Mouse (Mus musculus): ENCODE results near the gene Dnmt3c. TPM values are rescaled to one million over a fixed set of nuclear protein-coding genes. Genes with fewer than 3 reads are reported as not detected.

Gene Dnmt3c
- polyA plus RNA-seq, 1 experiment from 2014 or later, result 0.11 TPM

DNA sequence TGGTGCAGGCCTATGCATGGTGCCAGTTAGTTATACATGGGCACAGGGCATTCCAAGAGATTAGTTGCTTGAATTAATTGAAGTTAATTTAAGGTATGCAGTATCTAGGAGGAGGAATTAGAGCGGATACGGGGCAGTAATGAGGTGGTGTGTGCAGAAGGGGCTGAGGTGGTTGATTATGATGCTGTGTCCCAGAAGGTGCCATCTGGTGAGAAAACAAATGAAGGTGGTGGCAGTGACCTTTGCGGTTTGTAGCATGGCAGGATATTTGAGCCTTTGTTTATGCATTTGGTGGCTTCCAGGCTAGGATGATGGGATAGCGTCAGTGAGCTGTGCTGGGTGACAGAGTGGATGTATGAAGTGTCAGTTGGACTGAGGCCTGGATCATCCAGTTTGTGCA lies 28.8 kb downstream of the Dnmt3c start:
- Histone ChIP-seq H3K4me3 (no peak overlapping the region), H3K9ac (no peak overlapping the region), H3K4me1 (no peaks in the 10 kb centered on the region), H3K27ac (no peak overlapping the region), H3K9me3 (no peaks in the 10 kb centered on the region), H3K27me3 (replicated peaks) (no peaks in the 10 kb centered on the region), H3K36me3 (no peaks in the 10 kb centered on the region), H3K4me2 (replicated peaks) (no peak overlapping the region)
- 87% methylated on average over 4 of the region's 4 CpGs for WGBS
- no peak for ATAC-seq (ENCODE audit: low FRiP score, low read depth)

DNA sequence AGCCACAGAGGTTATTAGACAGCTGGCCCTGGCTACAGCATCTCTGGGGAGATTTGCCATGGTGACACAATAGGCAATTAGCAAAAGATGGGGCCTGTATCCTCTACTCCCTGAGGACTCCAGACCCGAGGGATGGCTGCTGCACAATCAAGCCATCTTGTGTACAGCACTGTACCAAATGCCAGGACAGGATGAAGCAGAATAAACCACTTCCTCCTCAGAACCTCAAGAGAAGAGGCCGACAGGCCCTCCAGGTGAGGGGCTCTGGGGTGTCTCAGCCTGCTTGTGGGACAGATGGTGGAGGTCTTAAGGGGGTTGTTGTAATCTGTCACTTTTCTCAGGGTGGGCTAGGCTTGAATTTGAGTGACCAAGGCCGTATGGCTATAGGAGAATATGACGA lies 37.6 kb downstream of the Dnmt3c start:
- Histone ChIP-seq H3K36me3 (no peaks in the 10 kb centered on the region), H3K9me3 (no peaks in the 10 kb centered on the region), H3K4me3 (no peak overlapping the region), H3K27me3 (replicated peaks) (no peaks in the 10 kb centered on the region), H3K4me2 (replicated peaks) (no peak overlapping the region), H3K27ac (no peak overlapping the region), H3K4me1 (no peaks in the 10 kb centered on the region), H3K9ac (no peak overlapping the region)
- ATAC-seq (ENCODE audit: low FRiP score, low read depth), result no peak
- 80% methylated on average over 4 of the region's 4 CpGs for WGBS

DNA sequence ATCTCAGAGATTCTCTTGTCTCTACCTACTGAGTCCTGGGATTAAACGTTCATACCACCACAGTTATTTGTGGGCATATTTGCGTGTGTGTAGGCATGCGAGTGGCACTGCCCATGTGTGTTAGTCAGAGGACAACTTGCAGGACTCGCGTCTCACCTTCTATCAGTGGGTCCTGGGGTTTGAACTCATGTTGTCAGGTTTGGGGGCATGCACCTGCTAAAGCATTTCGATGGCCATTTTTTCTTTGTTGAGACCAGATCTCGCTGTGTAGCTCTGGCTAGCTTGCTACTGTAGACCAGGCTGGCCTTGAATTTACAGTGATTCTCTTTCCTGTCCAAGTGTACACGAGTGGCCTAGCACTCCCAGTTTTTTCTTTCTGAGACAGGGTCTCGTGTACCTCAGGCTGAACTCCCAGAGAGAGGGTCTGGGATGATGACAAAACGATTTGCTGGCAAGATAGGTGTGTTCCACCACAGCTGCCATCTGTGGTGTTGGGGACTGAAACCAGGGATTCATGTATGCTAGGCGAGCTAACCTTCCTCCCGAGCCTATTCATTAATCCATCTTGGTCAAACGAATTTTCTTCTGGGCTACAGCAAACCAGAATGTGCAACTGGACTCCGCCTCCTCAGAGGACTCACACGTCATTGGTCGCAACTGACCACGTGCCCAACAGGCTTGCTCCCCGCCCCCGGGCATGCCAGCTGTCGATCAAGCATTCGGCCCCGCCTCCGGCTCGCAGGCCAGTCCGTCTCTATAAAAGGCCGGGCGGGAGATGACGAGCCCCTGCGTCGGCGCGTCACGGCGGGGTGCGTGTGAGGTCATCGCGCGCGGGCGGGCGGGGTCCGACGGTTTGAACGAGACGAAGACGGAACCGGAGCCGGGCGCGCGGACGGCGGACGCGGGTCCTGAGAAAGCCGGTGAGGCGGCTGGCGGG lies 44.3 kb downstream of the Dnmt3c start, which contains the start of gene Mapre1:
TSS of gene Mapre1 (plus strand) at position 775 of the 937 bp plus-strand sequence.
- peak within 1 kb of the TSS; percentile 91 for H3K9ac ChIP-seq
- 11% methylated on average over 58 of the region's 58 CpGs for WGBS
- H3K4me1 ChIP-seq, result peaks cover 36% of the 10 kb centered on the region
- peak within 1 kb of the TSS; percentile 82 for H3K4me3 ChIP-seq
- peak within 1 kb of the TSS; percentile 83 for H3K4me2 ChIP-seq (replicated peaks)
- no peaks in the 10 kb centered on the region for H3K36me3 ChIP-seq
- H3K9me3 ChIP-seq, result no peaks in the 10 kb centered on the region
- ATAC-seq (ENCODE audit: low FRiP score, low read depth), result peak; percentile 96
- peak within 1 kb of the TSS; percentile 82 for H3K27ac ChIP-seq
- no peaks in the 10 kb centered on the region for H3K27me3 ChIP-seq (replicated peaks)

DNA sequence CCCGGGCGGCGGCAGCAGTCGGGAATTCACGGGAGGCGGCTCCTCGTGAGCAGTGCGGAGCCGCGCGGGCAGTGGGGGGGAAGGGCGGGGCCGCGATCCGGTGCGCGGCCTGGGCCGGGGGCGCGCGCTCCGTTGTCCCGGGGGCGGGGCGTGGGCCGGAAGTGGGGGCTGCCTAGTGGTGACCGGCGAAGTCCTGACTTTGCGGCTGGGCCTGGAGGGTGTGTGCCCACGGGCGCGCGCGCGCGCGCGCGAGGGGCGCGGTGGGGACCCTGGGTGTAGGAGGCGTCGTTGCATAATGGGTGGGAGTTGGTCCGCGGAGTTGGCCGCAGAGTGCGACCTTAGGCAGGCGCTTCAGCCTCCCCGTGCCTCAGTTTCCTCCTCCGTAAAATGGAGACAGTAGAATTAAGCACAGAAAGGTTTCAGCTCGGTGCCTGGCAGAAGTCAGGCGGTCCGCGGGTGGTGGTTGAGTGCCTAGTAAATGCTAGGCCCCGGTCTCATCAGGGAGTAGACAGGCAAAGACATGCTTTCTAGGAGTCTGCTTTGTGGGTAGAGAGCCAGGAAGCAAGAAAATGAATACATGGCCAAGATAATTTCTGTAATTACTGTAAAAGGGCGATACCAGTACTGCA lies 45.1 kb downstream of the Dnmt3c start:
- Histone ChIP-seq H3K27me3 (replicated peaks) (no peaks in the 10 kb centered on the region), H3K9me3 (no peaks in the 10 kb centered on the region), H3K4me3 (peak overlapping the region; percentile 82), H3K36me3 (peaks cover 2% of the 10 kb centered on the region; the same call in 1 of the 2 replicates), H3K27ac (peak overlapping the region; percentile 82), H3K9ac (peak overlapping the region; percentile 91), H3K4me2 (replicated peaks) (peak overlapping the region; percentile 83), H3K4me1 (peaks cover 41% of the 10 kb centered on the region)
- ATAC-seq (ENCODE audit: low FRiP score, low read depth), result peak; percentile 89
- under 1% methylated on average over 55 of the region's 56 CpGs for WGBS

DNA sequence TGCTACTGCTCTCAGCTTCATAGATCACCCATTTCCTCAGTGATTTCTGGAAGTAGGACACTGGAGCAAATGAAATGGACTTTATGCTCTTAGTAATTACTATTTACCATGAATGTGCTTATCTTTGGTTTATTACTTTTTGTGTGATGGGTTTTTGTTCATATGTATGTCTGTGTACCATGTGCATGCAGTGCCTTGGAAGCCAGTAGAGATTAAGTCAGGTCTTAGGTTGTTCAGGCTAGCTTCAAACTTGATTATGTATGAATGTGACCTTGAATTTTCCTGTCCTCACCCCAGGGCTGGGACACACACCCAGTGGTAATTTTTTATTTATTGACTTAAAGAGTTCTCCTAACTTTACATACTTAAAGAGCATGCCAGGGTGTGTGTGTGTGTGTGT lies 51.5 kb downstream of the Dnmt3c start:
- H3K9me3 ChIP-seq, result no peaks in the 10 kb centered on the region
- no peak for ATAC-seq (ENCODE audit: low FRiP score, low read depth)
- H3K4me3 ChIP-seq, result no peak overlapping the region
- H3K9ac ChIP-seq, result no peak overlapping the region
- H3K27me3 ChIP-seq (replicated peaks), result no peaks in the 10 kb centered on the region
- H3K27ac ChIP-seq, result no peak overlapping the region
- peaks cover 26% of the 10 kb centered on the region for H3K4me1 ChIP-seq
- no peak overlapping the region for H3K4me2 ChIP-seq (replicated peaks)
- peaks cover 33% of the 10 kb centered on the region for H3K36me3 ChIP-seq

DNA sequence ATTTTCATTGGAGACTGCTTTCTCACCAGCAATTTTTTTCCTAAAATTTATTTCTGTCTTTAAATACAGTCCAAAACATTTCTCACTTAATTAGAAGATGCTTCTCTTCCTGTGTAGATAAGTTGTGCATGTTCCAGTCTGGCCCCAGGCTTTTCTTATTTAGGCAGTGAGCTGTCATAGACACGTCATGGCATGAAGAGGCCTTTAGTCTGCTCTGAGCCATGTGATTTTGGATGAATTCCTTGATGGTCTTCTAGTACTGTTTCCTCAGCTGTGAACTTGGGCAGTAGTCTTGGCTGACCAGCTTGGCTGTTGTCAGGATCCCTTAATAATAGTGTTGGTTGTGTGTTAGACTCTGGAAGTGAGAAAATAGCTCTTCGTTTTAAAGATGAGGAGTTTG lies 53.9 kb downstream of the Dnmt3c start:
- no peak overlapping the region for H3K9ac ChIP-seq
- H3K4me1 ChIP-seq, result peaks cover 8% of the 10 kb centered on the region; the same call in 1 of the 2 replicates
- peaks cover 33% of the 10 kb centered on the region for H3K36me3 ChIP-seq
- no peak overlapping the region for H3K4me2 ChIP-seq (replicated peaks)
- WGBS, result 92% methylated on average over 2 of the region's 2 CpGs
- H3K9me3 ChIP-seq, result no peaks in the 10 kb centered on the region
- H3K27ac ChIP-seq, result no peak overlapping the region
- ATAC-seq (ENCODE audit: low FRiP score, low read depth), result no peak
- H3K27me3 ChIP-seq (replicated peaks), result no peaks in the 10 kb centered on the region
- no peak overlapping the region for H3K4me3 ChIP-seq

DNA sequence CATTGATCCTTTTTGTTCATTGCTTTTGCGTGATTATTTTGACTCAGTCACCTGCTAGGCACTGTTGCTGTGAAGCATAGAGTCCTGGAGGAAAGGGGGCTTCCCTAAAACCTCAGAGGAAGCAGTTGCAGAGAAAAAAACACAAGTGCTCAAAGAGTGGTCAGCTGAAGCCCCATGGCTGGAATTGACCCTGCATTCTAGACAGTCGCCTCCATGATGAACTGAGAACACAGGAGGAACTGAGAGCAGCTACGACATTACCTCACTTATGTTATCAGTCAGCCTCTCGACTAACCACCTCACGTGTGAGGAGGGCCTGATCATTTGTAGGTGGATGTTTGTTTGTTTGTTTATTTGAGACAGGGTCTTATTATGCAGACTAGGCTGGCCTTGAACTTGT lies 65.7 kb downstream of the Dnmt3c start:
- Histone ChIP-seq H3K9me3 (no peaks in the 10 kb centered on the region), H3K27ac (no peak overlapping the region), H3K36me3 (peaks cover 90% of the 10 kb centered on the region), H3K4me3 (no peak overlapping the region), H3K9ac (no peak overlapping the region), H3K4me1 (no peaks in the 10 kb centered on the region), H3K4me2 (replicated peaks) (no peak overlapping the region), H3K27me3 (replicated peaks) (no peaks in the 10 kb centered on the region)
- no peak for ATAC-seq (ENCODE audit: low FRiP score, low read depth)
- 92% methylated on average over 5 of the region's 5 CpGs for WGBS

GRCm38 (mm10) chr2:153767484-153767883 lies 71.0 kb downstream of the Dnmt3c start:
- Histone ChIP-seq H3K27me3 (replicated peaks) (no peaks in the 10 kb centered on the region), H3K27ac (no peak overlapping the region), H3K4me3 (no peak overlapping the region), H3K9me3 (no peaks in the 10 kb centered on the region), H3K9ac (no peak overlapping the region), H3K4me2 (replicated peaks) (no peak overlapping the region), H3K36me3 (peaks cover 58% of the 10 kb centered on the region), H3K4me1 (no peaks in the 10 kb centered on the region)
- WGBS, result 65% methylated on average over 6 of the region's 6 CpGs
- ATAC-seq (ENCODE audit: low FRiP score, low read depth), result no peak

GRCm38 (mm10) chr2:153768881-153769280 lies 72.4 kb downstream of the Dnmt3c start:
- peaks cover 53% of the 10 kb centered on the region for H3K36me3 ChIP-seq
- no peak overlapping the region for H3K9ac ChIP-seq
- H3K4me3 ChIP-seq, result no peak overlapping the region
- H3K4me2 ChIP-seq (replicated peaks), result no peak overlapping the region
- ATAC-seq (ENCODE audit: low FRiP score, low read depth), result no peak
- 91% methylated on average over 2 of the region's 2 CpGs for WGBS
- H3K27ac ChIP-seq, result no peak overlapping the region
- no peaks in the 10 kb centered on the region for H3K9me3 ChIP-seq
- no peaks in the 10 kb centered on the region for H3K4me1 ChIP-seq
- H3K27me3 ChIP-seq (replicated peaks), result no peaks in the 10 kb centered on the region

GRCm38 (mm10) chr2:153772950-153773349 lies 76.5 kb downstream of the Dnmt3c start:
- H3K27ac ChIP-seq, result no peak overlapping the region
- no peak overlapping the region for H3K4me3 ChIP-seq
- no peaks in the 10 kb centered on the region for H3K4me1 ChIP-seq
- ATAC-seq (ENCODE audit: low FRiP score, low read depth), result no peak
- no peaks in the 10 kb centered on the region for H3K27me3 ChIP-seq (replicated peaks)
- no peak overlapping the region for H3K4me2 ChIP-seq (replicated peaks)
- no peak overlapping the region for H3K9ac ChIP-seq
- WGBS, result 94% methylated on average over 4 of the region's 4 CpGs
- no peaks in the 10 kb centered on the region for H3K9me3 ChIP-seq
- H3K36me3 ChIP-seq, result peaks cover 26% of the 10 kb centered on the region

GRCm38 (mm10) chr2:153775472-153775871 lies 79.0 kb downstream of the Dnmt3c start:
- H3K4me3 ChIP-seq, result no peak overlapping the region
- H3K9ac ChIP-seq, result no peak overlapping the region
- no peak overlapping the region for H3K27ac ChIP-seq
- H3K36me3 ChIP-seq, result peaks cover 18% of the 10 kb centered on the region
- WGBS, result 99% methylated on average over 4 of the region's 4 CpGs
- H3K9me3 ChIP-seq, result no peaks in the 10 kb centered on the region
- no peak overlapping the region for H3K4me2 ChIP-seq (replicated peaks)
- peaks cover 12% of the 10 kb centered on the region for H3K4me1 ChIP-seq
- ATAC-seq (ENCODE audit: low FRiP score, low read depth), result no peak
- H3K27me3 ChIP-seq (replicated peaks), result no peaks in the 10 kb centered on the region

- Histone ChIP-seq H3K4me3 (0 out of 2 replicates have a peak overlapping the region, but pooled peaks have one; percentile 5), H3K27me3 (replicated peaks) (no peaks in the 10 kb centered on the region), H3K27ac (no peak overlapping the region), H3K9ac (peak overlapping the region; percentile 14; the same call in 1 of the 2 replicates), H3K9me3 (no peaks in the 10 kb centered on the region), H3K4me2 (replicated peaks) (peak overlapping the region; percentile 60), H3K36me3 (peaks cover 5% of the 10 kb centered on the region; the same call in 1 of the 2 replicates), H3K4me1 (peaks cover 12% of the 10 kb centered on the region)
- peak; percentile 68 for ATAC-seq (ENCODE audit: low FRiP score, low read depth)
- 16% methylated on average over 24 of the region's 24 CpGs for WGBS
Observed at GRCm38 (mm10) chr2:153778638-153779362, 82.3 kb downstream of the Dnmt3c start.
